Mouse (Mus musculus) forebrain, embryonic 14.5 days (tissue): Measurements from ENCODE around the gene Tas1r3. TPM values are rescaled to one million over a fixed set of nuclear protein-coding genes. Genes with fewer than 3 reads are reported as not detected.

ENCODE experiments used
- ATAC-seq: fragments of 200-750 bp; cut with Nextera tagmentation; 2 replicates; pipeline ENCODE4 v1.8.0; 2017; ENCODE audit warnings: mild to moderate bottlenecking, moderate library complexity
- DNase-seq: peaks from one replicate; pipeline ENCODE4 v3.0.0-alpha.2; 2015; ENCODE audit warnings: low spot score
- H3K27ac ChIP-seq: fragments of 300-500 bp; sonication (generic); 2 replicates; pipeline ENCODE4 v1.5.1; 2014; ENCODE audit warnings: low read depth, mild to moderate bottlenecking, control low read depth, low read length, moderate library complexity
- H3K27me3 ChIP-seq: fragments of 300-500 bp; sonication (generic); replicated peaks from 2 replicates; pipeline ENCODE4 v1.6.1; 2014; ENCODE audit warnings: low read length, control low read depth, mixed read lengths; ENCODE audit not compliant: control insufficient read depth, insufficient read depth
- H3K36me3 ChIP-seq: fragments of 300-500 bp; sonication (generic); 2 replicates; pipeline ENCODE4 v1.6.1; 2014; ENCODE audit warnings: low read length, control low read depth; ENCODE audit not compliant: control insufficient read depth, insufficient read depth
- H3K4me1 ChIP-seq: fragments of 300-500 bp; sonication (generic); 2 replicates; pipeline ENCODE4 v1.6.1; 2014; ENCODE audit warnings: antibody characterized with exemption, low read length, control low read depth; ENCODE audit not compliant: control insufficient read depth, insufficient read depth
- H3K4me2 ChIP-seq: fragments of 300-500 bp; sonication (generic); 2 replicates; pipeline ENCODE4 v1.6.1; 2014; ENCODE audit warnings: mild to moderate bottlenecking, control low read depth, low read length
- H3K4me3 ChIP-seq: fragments of 300-500 bp; sonication (generic); 2 replicates; pipeline ENCODE4 v1.5.1; 2014; ENCODE audit warnings: low read depth, low read length, control low read depth
- H3K9ac ChIP-seq: fragments of 300-500 bp; sonication (generic); 2 replicates; pipeline ENCODE4 v1.6.1; 2014; ENCODE audit warnings: mild to moderate bottlenecking, low read length, control low read depth, moderate library complexity
- H3K9me3 ChIP-seq: fragments of 300-500 bp; sonication (generic); replicated peaks from 2 replicates; pipeline ENCODE4 v1.6.1; 2016; ENCODE audit warnings: low read length, control low read depth, mixed read lengths; ENCODE audit not compliant: control insufficient read depth
- WGBS: fragments of 180-500 bp; shearing (Covaris S2); extraction: QIAGEN DNeasy Blood & Tissue Kit; methylation state at CpG from one replicate; pipeline ENCODE4 v1.1.7; 2014; 5-methylcytosine and 5-hydroxymethylcytosine counted together
- polyA plus RNA-seq: library from polyadenylated mRNA; unstranded; fragments of >200 nt; fragmentation: Nextera tagmentation; extraction: Ambion mirVana; gene quantifications from 2 replicates; pipeline ENCODE4 v1.2.1, GENCODE M21; 2014

The Tas1r3 gene
- polyA plus RNA-seq, 1 experiment from 2014 or later = 0.46 TPM

- H3K27ac ChIP-seq = no peak overlapping the region
- WGBS = 97% methylated on average over 3 of the region's 3 CpGs
Measured at GRCm38 (mm10) chr4:155849792-155850451, 13.2 kb downstream of the Tas1r3 start.

GRCm38 (mm10) chr4:155849391-155849790 is 13.8 kb downstream of the Tas1r3 start:
- Histone ChIP-seq H3K27ac (no peak overlapping the region), H3K4me1 (peaks cover 24% of the 10 kb centered on the region), H3K9ac (0 out of 2 replicates have a peak overlapping the region, but pooled peaks have one; percentile 89), H3K27me3 (no peaks in the 10 kb centered on the region), H3K9me3 (no peaks in the 10 kb centered on the region), H3K4me3 (no peak overlapping the region), H3K36me3 (peaks cover 14% of the 10 kb centered on the region), H3K4me2 (peak overlapping the region; percentile 94; the same call in 1 of the 2 replicates)
- ATAC-seq = no peak
- no peak for DNase-seq
- WGBS = 92% methylated on average over 2 of the region's 2 CpGs

More at GRCm38 (mm10) chr4:155849792-155850451, 13.2 kb downstream of the Tas1r3 start:
- ATAC-seq (no peak), DNase-seq (no peak)
- Histone ChIP-seq H3K4me3 (no peak overlapping the region), H3K9me3 (no peaks in the 10 kb centered on the region), H3K4me2 (no peak overlapping the region), H3K9ac (no peak overlapping the region), H3K4me1 (peaks cover 24% of the 10 kb centered on the region), H3K36me3 (peaks cover 19% of the 10 kb centered on the region), H3K27me3 (no peaks in the 10 kb centered on the region)

GRCm38 (mm10) chr4:155848434-155849095 is 14.6 kb downstream of the Tas1r3 start:
- no peak overlapping the region for H3K27ac ChIP-seq
- WGBS = 58% methylated on average over 7 of the region's 7 CpGs
- H3K36me3 ChIP-seq = peaks cover 5% of the 10 kb centered on the region; the same call in 1 of the 2 replicates
- H3K4me2 ChIP-seq = peak overlapping the region; percentile 94
- no peaks in the 10 kb centered on the region for H3K9me3 ChIP-seq
- ATAC-seq = no peak
- H3K27me3 ChIP-seq = no peaks in the 10 kb centered on the region
- no peak for DNase-seq
- peak overlapping the region; percentile 89 for H3K9ac ChIP-seq
- peak overlapping the region; percentile 83 for H3K4me3 ChIP-seq
- peaks cover 24% of the 10 kb centered on the region for H3K4me1 ChIP-seq

GRCm38 (mm10) chr4:155847591-155848352 is 15.4 kb downstream of the Tas1r3 start:
- Histone ChIP-seq H3K27ac (peak overlapping the region; percentile 65), H3K36me3 (no peaks in the 10 kb centered on the region), H3K4me2 (peak overlapping the region; percentile 94), H3K9ac (peak overlapping the region; percentile 89), H3K4me3 (peak overlapping the region; percentile 83), H3K27me3 (no peaks in the 10 kb centered on the region), H3K9me3 (no peaks in the 10 kb centered on the region), H3K4me1 (peaks cover 24% of the 10 kb centered on the region)
- ATAC-seq = no peak; the same call in none of the 2 replicates
- WGBS = 1% methylated on average over 68 of the region's 69 CpGs
- peak; percentile 23 for DNase-seq

- peak within 1 kb of the TSS; percentile 83 for H3K4me3 ChIP-seq
- peaks cover 24% of the 10 kb centered on the region for H3K4me1 ChIP-seq
- H3K9me3 ChIP-seq = no peaks in the 10 kb centered on the region
- peak within 1 kb of the TSS; percentile 94 for H3K4me2 ChIP-seq
- no peaks in the 10 kb centered on the region for H3K36me3 ChIP-seq
- peak; percentile 92 for DNase-seq
- H3K27ac ChIP-seq = peak within 1 kb of the TSS; percentile 65
- peak within 1 kb of the TSS; percentile 89 for H3K9ac ChIP-seq
- no peaks in the 10 kb centered on the region for H3K27me3 ChIP-seq
- 4% methylated on average over 35 of the region's 65 CpGs for WGBS
- peak; percentile 92 for ATAC-seq
Measured at GRCm38 (mm10) chr4:155846871-155847578, 16.1 kb downstream of the Tas1r3 start, which contains the start of gene Dvl1. Gene Dvl1, plus strand, starts transcription at chr4:155847402.

- Histone ChIP-seq H3K36me3 (no peaks in the 10 kb centered on the region), H3K9ac (no peak overlapping the region), H3K27ac (no peak overlapping the region), H3K4me2 (no peak overlapping the region), H3K27me3 (0 out of 2 replicates have a peak, but pooled peaks cover 3% of the 10 kb centered on the region), H3K4me3 (no peak overlapping the region), H3K4me1 (peaks cover 22% of the 10 kb centered on the region), H3K9me3 (no peaks in the 10 kb centered on the region)
- ATAC-seq (no peak), DNase-seq (no peak)
- WGBS = 81% methylated on average over 5 of the region's 5 CpGs
Measured at GRCm38 (mm10) chr4:155843231-155843630, 19.9 kb downstream of the Tas1r3 start.

- H3K4me1 ChIP-seq = peaks cover 17% of the 10 kb centered on the region
- 0 out of 2 replicates have a peak, but pooled peaks cover 3% of the 10 kb centered on the region for H3K27me3 ChIP-seq
- H3K4me3 ChIP-seq = no peak overlapping the region
- H3K4me2 ChIP-seq = peak overlapping the region; percentile 53
- no peak overlapping the region for H3K9ac ChIP-seq
- H3K9me3 ChIP-seq = no peaks in the 10 kb centered on the region
- DNase-seq (no peak), ATAC-seq (no peak)
- no peak overlapping the region for H3K27ac ChIP-seq
- no peaks in the 10 kb centered on the region for H3K36me3 ChIP-seq
- WGBS = 35% methylated on average over 38 of the region's 38 CpGs
Measured at GRCm38 (mm10) chr4:155841651-155842270, 21.4 kb downstream of the Tas1r3 start.

GRCm38 (mm10) chr4:155841003-155841454 is 22.1 kb downstream of the Tas1r3 start:
- 1% methylated on average over 32 of the region's 32 CpGs for WGBS

More at GRCm38 (mm10) chr4:155841003-155841454, 22.1 kb downstream of the Tas1r3 start:
- H3K9ac ChIP-seq = peak overlapping the region; percentile 13; the same call in 1 of the 2 replicates
- peaks cover 13% of the 10 kb centered on the region; the same call in 1 of the 2 replicates for H3K4me1 ChIP-seq
- H3K27me3 ChIP-seq = 0 out of 2 replicates have a peak, but pooled peaks cover 3% of the 10 kb centered on the region
- H3K27ac ChIP-seq = no peak overlapping the region
- peak overlapping the region; percentile 53 for H3K4me2 ChIP-seq
- peak; percentile 50 for DNase-seq
- H3K9me3 ChIP-seq = no peaks in the 10 kb centered on the region
- no peaks in the 10 kb centered on the region for H3K36me3 ChIP-seq
- H3K4me3 ChIP-seq = peak overlapping the region; percentile 21
- peak; percentile 49 for ATAC-seq
